ENCODE assay signal across 8 mouse cellular contexts in the genomic region with DNA sequence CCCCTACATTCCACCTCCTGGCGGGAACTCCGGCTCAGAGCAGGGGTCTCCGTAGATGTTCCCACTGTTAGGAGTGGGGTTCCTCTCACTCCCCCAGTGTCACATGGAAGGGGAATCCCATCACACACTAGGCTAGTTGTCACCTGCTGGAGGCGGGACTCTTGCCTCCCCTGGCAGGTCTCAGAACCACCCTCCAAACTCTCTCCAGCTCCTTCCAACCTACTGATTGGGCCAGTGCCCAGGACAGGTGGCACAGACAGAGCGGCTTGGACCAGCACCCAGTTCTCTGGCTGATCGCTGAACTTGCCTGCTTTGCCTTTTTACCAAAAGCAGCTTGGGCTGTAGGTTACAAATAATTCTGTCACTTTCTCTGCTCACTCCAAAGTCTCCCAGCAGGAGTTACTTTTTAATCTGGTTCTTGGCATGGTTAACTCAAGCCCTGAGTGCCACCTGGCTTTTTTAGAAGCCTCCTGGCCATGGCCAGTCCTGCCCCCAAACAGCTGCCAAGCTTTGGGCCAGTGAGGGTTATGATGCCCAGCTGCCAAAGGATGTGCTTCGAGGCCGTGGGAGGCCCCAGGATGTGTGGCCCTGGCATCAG. TPM values are rescaled to one million over a fixed set of nuclear protein-coding genes. Genes with fewer than 3 reads are reported as not detected.
A peak's percentile ranks its signal among the peaks of the same experiment; 100 is the strongest.
DNase-seq lines count a peak whose midpoint lies in the region; ATAC-seq lines count a peak whose summit lies in the region.

No protein-coding gene starts in this region.

- H3K4me1 ChIP-seq in heart, embryonic 12.5 days (replicated peaks): peaks cover 34% of the 10 kb centered on the region
- H3K4me1 ChIP-seq in heart, embryonic 16.5 days (ENCODE audit: control insufficient read depth, insufficient read depth, low read length): peaks cover 11% of the 10 kb centered on the region
- H3K4me1 ChIP-seq in midbrain, embryonic 11.5 days (ENCODE audit: control insufficient read depth, insufficient read depth, low read length): peaks cover 42% of the 10 kb centered on the region

- no peak for ATAC-seq in heart, embryonic 12.5 days (ENCODE audit: insufficient number of reproducible peaks, low FRiP score)
- no peak for ATAC-seq in heart, embryonic 16.5 days (replicated peaks; ENCODE audit: extremely low read depth, insufficient read depth, low FRiP score)
- peak; percentile 36 for ATAC-seq in midbrain, embryonic 11.5 days (ENCODE audit: low FRiP score)

- WGBS in heart, embryonic 12.5 days: 25% methylated on average over 8 of the region's 8 CpGs
- WGBS in heart, embryonic 16.5 days: 31% methylated on average over 8 of the region's 8 CpGs
- 21% methylated on average over 8 of the region's 8 CpGs for WGBS in midbrain, embryonic 11.5 days

- no peak for DNase-seq in heart, postnatal 4 days
- peak; percentile 97 for DNase-seq in cerebellum, adult 11-12 months
- peak; percentile 43 to 63 for DNase-seq in kidney, postnatal 4 days
- DNase-seq in midbrain, embryonic 11.5 days (ENCODE audit: low spot score, missing footprints): peak; percentile 89
- DNase-seq in embryo, embryonic 9.5 days (ENCODE audit: extremely low spot score): no peak
- no peak for DNase-seq in Muller cell, postnatal 12 days (ENCODE audit: inconsistent ontology term)

- no peak overlapping the region for H3K27ac ChIP-seq in heart, embryonic 12.5 days (ENCODE audit: poor library complexity, severe bottlenecking)
- H3K27ac ChIP-seq in heart, embryonic 16.5 days (ENCODE audit: low read length): no peak overlapping the region
- no peak overlapping the region; the same call in 1 of the 2 replicates for H3K27ac ChIP-seq in midbrain, embryonic 11.5 days (ENCODE audit: low read depth, low read length)

- H3K4me2 ChIP-seq in heart, embryonic 12.5 days: peak overlapping the region; percentile 79
- H3K4me2 ChIP-seq in heart, embryonic 16.5 days (ENCODE audit: low read depth, low read length): peak overlapping the region; percentile 97
- peak overlapping the region; percentile 88 for H3K4me2 ChIP-seq in midbrain, embryonic 11.5 days

- H3K27me3 ChIP-seq in heart, embryonic 12.5 days (replicated peaks): peaks cover 21% of the 10 kb centered on the region
- H3K27me3 ChIP-seq in heart, embryonic 16.5 days (ENCODE audit: control insufficient read depth, insufficient read depth, low read length): peaks cover 11% of the 10 kb centered on the region
- H3K27me3 ChIP-seq in midbrain, embryonic 11.5 days (ENCODE audit: control insufficient read depth, insufficient read depth, low read length): no peaks in the 10 kb centered on the region

- H3K9ac ChIP-seq in heart, embryonic 12.5 days: peak overlapping the region; percentile 59
- H3K9ac ChIP-seq in heart, embryonic 16.5 days (ENCODE audit: low read length): peak overlapping the region; percentile 68; the same call in 1 of the 2 replicates
- H3K9ac ChIP-seq in midbrain, embryonic 11.5 days (ENCODE audit: low read length): peak overlapping the region; percentile 77

- no peaks in the 10 kb centered on the region for H3K9me3 ChIP-seq in heart, embryonic 12.5 days (replicated peaks)
- no peaks in the 10 kb centered on the region for H3K9me3 ChIP-seq in heart, embryonic 16.5 days (replicated peaks; ENCODE audit: control insufficient read depth, low read length)
- H3K9me3 ChIP-seq in midbrain, embryonic 11.5 days (ENCODE audit: control insufficient read depth, low read length): no peaks in the 10 kb centered on the region

- H3K36me3 ChIP-seq in heart, embryonic 12.5 days: no peaks in the 10 kb centered on the region
- no peaks in the 10 kb centered on the region for H3K36me3 ChIP-seq in heart, embryonic 16.5 days (ENCODE audit: control insufficient read depth, insufficient read depth)
- no peaks in the 10 kb centered on the region for H3K36me3 ChIP-seq in midbrain, embryonic 11.5 days (ENCODE audit: control insufficient read depth, insufficient read depth, low read length)

- peak overlapping the region; percentile 59 for H3K4me3 ChIP-seq in heart, embryonic 12.5 days
- H3K4me3 ChIP-seq in heart, embryonic 16.5 days (ENCODE audit: low read length): peak overlapping the region; percentile 75
- H3K4me3 ChIP-seq in midbrain, embryonic 11.5 days (ENCODE audit: low read depth, low read length): peak overlapping the region; percentile 56

RNA-seq across cellular contexts. Expression of gene Mcf2l, which starts 0.7 kb away (rescaled TPM):
- polyA plus RNA-seq in heart, embryonic 12.5 days (2016; fragmentation: Nextera tagmentation; extraction: Ambion mirVana): 11.4 and 11.5 TPM in 2 replicates
- total RNA-seq in heart, postnatal 4 days (2021): 10 to 100 TPM; 28.8 to 33.0 TPM
- 11.0 and 11.1 TPM in 2 replicates for polyA plus RNA-seq in heart, embryonic 16.5 days (2015; fragmentation: Nextera tagmentation; extraction: Ambion mirVana)
- 44.2 and 46.0 TPM in 2 replicates for polyA plus RNA-seq in midbrain, embryonic 11.5 days (2014; fragmentation: Nextera tagmentation; extraction: Ambion mirVana)

Comparison
In these comparisons a context has a peak if more than half of its experiments do, and no peak if none do; other contexts are left out.
1. DNase-seq: peak in cerebellum, adult 11-12 months (single experiment), kidney, postnatal 4 days (2 of 2) and midbrain, embryonic 11.5 days (single experiment); none in heart, postnatal 4 days (single experiment), embryo, embryonic 9.5 days (single experiment) and Muller cell, postnatal 12 days (single experiment).
2. Peak in every context shown above with its lines, with median percentiles within 50 percentile points of each other: H3K4me2 ChIP-seq, H3K4me3 ChIP-seq and H3K9ac ChIP-seq.